Mouse (Mus musculus) olfactory bulb, adult 2 months (tissue): ENCODE measurements around the gene Cd47.

ENCODE experiments used
- CTCF ChIP-seq: fragments of 200-500 bp; IDR thresholded peaks from 2 replicates; pipeline ENCODE4 v1.5.1; 2012; ENCODE audit warnings: low read depth, mild to moderate bottlenecking, low read length, moderate library complexity; ENCODE audit not compliant: insufficient read depth
- POLR2A ChIP-seq: fragments of 200-500 bp; IDR thresholded peaks from 2 replicates; pipeline ENCODE4 v1.6.1; 2012; ENCODE audit warnings: mild to moderate bottlenecking, low read depth, low read length, moderate library complexity; ENCODE audit not compliant: insufficient read depth

- no peak for TF ChIP-seq CTCF
- no peak for TF ChIP-seq POLR2A
These were observed 55.6 kb downstream of the Cd47 start for GRCm38 (mm10) chr16:49855836-49856503.
